Mouse (Mus musculus) forebrain, postnatal 0 days (tissue): ENCODE measurements around the gene Nhlrc3. TPM values are rescaled to one million over a fixed set of nuclear protein-coding genes. Genes with fewer than 3 reads are reported as not detected.
A peak's percentile ranks its signal among the peaks of the same experiment; 100 is the strongest.

Source experiments
- ATAC-seq: fragments of 200-750 bp; cut with Nextera tagmentation; 2 replicates; pipeline ENCODE4 v1.8.0; 2017; ENCODE audit warnings: mild to moderate bottlenecking, moderate library complexity
- DNase-seq: peaks from one replicate; pipeline ENCODE4 v3.0.0-alpha.2; 2015
- H3K27ac ChIP-seq: fragments of 300-500 bp; sonication (generic); 2 replicates; pipeline ENCODE4 v1.5.1; 2014; ENCODE audit warnings: low read depth, mild to moderate bottlenecking, antibody characterized with exemption, low read length, moderate library complexity, mixed read lengths
- H3K27me3 ChIP-seq: fragments of 300-500 bp; sonication (generic); 2 replicates; pipeline ENCODE4 v1.6.1; 2014; ENCODE audit warnings: mild to moderate bottlenecking, low read length, mixed read lengths; ENCODE audit not compliant: insufficient read depth
- H3K36me3 ChIP-seq: fragments of 300-500 bp; sonication (generic); 2 replicates; pipeline ENCODE4 v1.6.1; 2014; ENCODE audit warnings: mild to moderate bottlenecking, moderate library complexity; ENCODE audit not compliant: insufficient read depth
- H3K4me1 ChIP-seq: fragments of 300-500 bp; sonication (generic); 2 replicates; pipeline ENCODE4 v1.6.1; 2014; ENCODE audit warnings: antibody characterized with exemption; ENCODE audit not compliant: insufficient read depth
- H3K4me2 ChIP-seq: fragments of 300-500 bp; sonication (generic); 2 replicates; pipeline ENCODE4 v1.6.1; 2014; ENCODE audit warnings: low read depth, mild to moderate bottlenecking, moderate library complexity
- H3K4me3 ChIP-seq: fragments of 300-500 bp; sonication (generic); 2 replicates; pipeline ENCODE4 v1.5.1; 2014; ENCODE audit warnings: low read depth, low read length, mixed read lengths
- H3K9ac ChIP-seq: fragments of 300-500 bp; sonication (generic); 2 replicates; pipeline ENCODE4 v1.6.1; 2014; ENCODE audit warnings: mild to moderate bottlenecking
- H3K9me3 ChIP-seq: fragments of 300-500 bp; sonication (generic); 2 replicates; pipeline ENCODE4 v1.6.1; 2016; ENCODE audit warnings: low read length
- CTCF ChIP-seq: sonication (generic); IDR thresholded peaks from 2 replicates; pipeline ENCODE4 v1.5.1; 2016; ENCODE audit warnings: antibody characterized with exemption, control low read depth, low read depth
- WGBS: fragments of 180-500 bp; shearing (Covaris S2); extraction: QIAGEN DNeasy Blood & Tissue Kit; methylation state at CpG from one replicate; pipeline ENCODE4 v1.1.7; 2014; 5-methylcytosine and 5-hydroxymethylcytosine counted together
- polyA plus RNA-seq: library from polyadenylated mRNA; unstranded; fragments of >200 nt; fragmentation: Nextera tagmentation; extraction: Ambion mirVana; gene quantifications from 2 replicates; pipeline ENCODE4 v1.2.1, GENCODE M21; 2015
- total RNA-seq: library from RNA; depleted of rRNA; stranded (reverse); fragments of >200 nt; gene quantifications from 2 replicates; pipeline ENCODE4 v1.2.3, GENCODE M21; 2014; rRNA removed

Gene Nhlrc3
- total and polyA plus RNA-seq, 2 experiments from 2014 or later, result 7.0 to 13.8 TPM

GRCm38 (mm10) chr3:53416036-53416506, 47.1 kb downstream of the Nhlrc3 start:
- no peaks in the 10 kb centered on the region for H3K4me1 ChIP-seq
- no peak overlapping the region for H3K4me2 ChIP-seq
- DNase-seq (peak; percentile 70), ATAC-seq (peak; percentile 91)
- no peak overlapping the region for H3K4me3 ChIP-seq
- no peaks in the 10 kb centered on the region for H3K9me3 ChIP-seq
- peak overlapping the region; percentile 54 for H3K27ac ChIP-seq
- H3K27me3 ChIP-seq, result no peaks in the 10 kb centered on the region
- no peak for TF ChIP-seq CTCF
- no peak overlapping the region for H3K9ac ChIP-seq
- H3K36me3 ChIP-seq, result no peaks in the 10 kb centered on the region
- WGBS, result 37% methylated on average over 5 of the region's 5 CpGs

DNA sequence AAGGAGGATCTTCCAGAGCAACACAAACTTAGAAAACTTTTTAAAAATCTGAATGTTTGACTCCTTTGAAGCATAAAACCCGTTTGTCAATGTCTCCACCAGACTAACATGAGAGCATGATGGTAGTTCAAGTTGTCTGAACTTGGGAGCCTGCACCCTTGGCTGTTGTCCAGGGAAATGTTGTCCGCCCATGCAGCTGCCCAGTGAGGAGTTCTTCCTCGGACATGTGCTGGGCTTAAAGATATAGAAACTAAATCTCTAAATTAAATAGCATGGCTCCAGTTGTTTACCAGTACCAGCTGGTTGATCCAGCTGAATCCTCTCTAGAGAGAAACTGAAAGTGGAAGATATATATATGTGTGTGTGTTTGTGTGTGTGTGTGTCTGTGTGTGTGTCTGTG, 49.2 kb downstream of the Nhlrc3 start:
- Histone ChIP-seq H3K27ac (no peak overlapping the region), H3K9me3 (no peaks in the 10 kb centered on the region), H3K9ac (no peak overlapping the region), H3K4me2 (no peak overlapping the region), H3K4me1 (no peaks in the 10 kb centered on the region), H3K36me3 (no peaks in the 10 kb centered on the region), H3K4me3 (no peak overlapping the region), H3K27me3 (no peaks in the 10 kb centered on the region)
- no peak for DNase-seq
- 42% methylated on average over 3 of the region's 3 CpGs for WGBS
- no peak for TF ChIP-seq CTCF
- no peak for ATAC-seq

GRCm38 (mm10) chr3:53413465-53413864, 49.7 kb downstream of the Nhlrc3 start:
- H3K9ac ChIP-seq, result no peak overlapping the region
- ATAC-seq (no peak), DNase-seq (no peak)
- no peaks in the 10 kb centered on the region for H3K9me3 ChIP-seq
- no peak overlapping the region for H3K27ac ChIP-seq
- H3K27me3 ChIP-seq, result no peaks in the 10 kb centered on the region
- no peaks in the 10 kb centered on the region for H3K36me3 ChIP-seq
- 22% methylated on average over 2 of the region's 2 CpGs for WGBS
- no peak overlapping the region for H3K4me3 ChIP-seq
- no peak for TF ChIP-seq CTCF
- H3K4me2 ChIP-seq, result no peak overlapping the region
- H3K4me1 ChIP-seq, result no peaks in the 10 kb centered on the region

DNA sequence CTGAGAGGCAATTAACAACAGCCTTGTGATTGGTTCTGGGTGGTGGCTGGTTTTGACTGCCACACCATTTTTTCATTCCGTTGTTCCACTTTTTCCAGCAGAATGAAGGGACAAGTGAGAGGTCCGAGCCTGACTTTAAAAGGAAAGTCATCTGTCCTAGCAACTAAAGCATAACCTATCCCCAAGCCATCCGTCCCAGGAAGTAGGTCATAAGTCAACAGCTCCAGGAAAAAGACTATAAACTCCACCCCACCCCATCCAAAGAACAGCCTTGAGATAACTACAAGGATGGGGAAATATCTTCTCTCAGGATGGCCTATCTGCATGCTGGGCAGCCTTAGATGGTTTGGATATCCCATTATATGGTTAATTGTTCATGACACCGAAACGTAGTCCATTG, 50.9 kb downstream of the Nhlrc3 start:
- Histone ChIP-seq H3K27me3 (no peaks in the 10 kb centered on the region), H3K4me3 (no peak overlapping the region), H3K27ac (no peak overlapping the region), H3K36me3 (no peaks in the 10 kb centered on the region), H3K9ac (no peak overlapping the region), H3K4me1 (no peaks in the 10 kb centered on the region), H3K9me3 (no peaks in the 10 kb centered on the region), H3K4me2 (no peak overlapping the region)
- WGBS, result 89% methylated on average over 5 of the region's 5 CpGs
- TF ChIP-seq CTCF, result no peak
- DNase-seq, result no peak
- no peak for ATAC-seq

DNA sequence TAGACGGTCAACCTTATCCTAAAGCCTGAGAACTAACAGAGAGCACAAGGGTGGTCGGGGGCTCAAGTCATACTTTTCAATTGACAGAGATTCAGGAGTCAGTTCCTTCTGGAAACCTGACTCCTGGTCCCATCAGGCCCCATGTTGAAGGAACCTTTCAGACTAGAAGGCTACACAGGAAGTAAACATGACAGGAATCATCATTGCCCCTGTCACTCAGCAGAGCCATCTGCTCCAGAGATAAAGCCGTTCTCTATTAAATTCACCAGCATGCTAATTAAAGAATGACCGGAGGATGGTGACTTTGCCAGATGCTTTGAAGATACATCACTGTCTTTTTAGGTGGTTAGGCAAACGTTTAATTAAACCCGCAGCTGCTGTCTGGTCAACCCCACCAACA, 53.1 kb downstream of the Nhlrc3 start:
- DNase-seq (no peak), ATAC-seq (no peak)
- no peaks in the 10 kb centered on the region for H3K9me3 ChIP-seq
- H3K4me2 ChIP-seq, result no peak overlapping the region
- no peak overlapping the region for H3K4me3 ChIP-seq
- H3K36me3 ChIP-seq, result no peaks in the 10 kb centered on the region
- no peak overlapping the region for H3K9ac ChIP-seq
- no peak overlapping the region for H3K27ac ChIP-seq
- H3K27me3 ChIP-seq, result no peaks in the 10 kb centered on the region
- no peak for TF ChIP-seq CTCF
- 73% methylated on average over 6 of the region's 6 CpGs for WGBS
- H3K4me1 ChIP-seq, result no peaks in the 10 kb centered on the region

DNA sequence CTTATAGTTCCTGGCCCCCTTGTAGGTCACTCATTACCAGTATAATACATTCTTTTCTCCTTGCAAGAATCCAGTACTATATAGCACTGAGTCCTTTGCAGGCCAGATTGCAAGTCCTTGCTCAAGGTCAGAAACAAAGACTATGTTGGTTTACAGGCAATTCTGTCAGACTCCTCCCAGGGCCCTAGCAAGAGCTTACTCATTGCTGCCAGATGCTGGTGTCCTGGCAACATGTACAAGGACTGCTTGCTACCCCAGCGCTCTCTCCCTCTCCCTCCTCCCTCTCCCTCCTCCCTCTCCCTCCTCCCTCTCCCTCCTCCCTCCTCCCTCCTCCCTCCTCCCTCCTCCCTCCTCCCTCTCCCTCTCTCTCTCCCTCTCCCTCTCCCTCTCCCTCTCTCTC, 56.0 kb downstream of the Nhlrc3 start:
- no peak for TF ChIP-seq CTCF
- H3K4me3 ChIP-seq, result no peak overlapping the region
- H3K27ac ChIP-seq, result no peak overlapping the region
- H3K9ac ChIP-seq, result no peak overlapping the region
- ATAC-seq (no peak), DNase-seq (no peak)
- H3K4me1 ChIP-seq, result no peaks in the 10 kb centered on the region
- no peak overlapping the region for H3K4me2 ChIP-seq
- 42% methylated on average over 1 of the region's 1 CpGs for WGBS
- no peaks in the 10 kb centered on the region for H3K27me3 ChIP-seq
- no peaks in the 10 kb centered on the region for H3K36me3 ChIP-seq
- no peaks in the 10 kb centered on the region for H3K9me3 ChIP-seq

Other genes starting within 250 kb of the Nhlrc3 start
- gene Proser1, start 334 bp upstream of the Nhlrc3 start, total RNA-seq, result 7.4 and 9.2 TPM in 2 replicates
- 8.0 and 12.1 TPM in 2 replicates for gene Proser1, start 334 bp upstream of the Nhlrc3 start, polyA plus RNA-seq
- gene Stoml3, start 25.3 kb upstream of the Nhlrc3 start, total RNA-seq, result 0.19 TPM in 1 of 2 replicates, not detected in the other
- 0.19 and 0.20 TPM in 2 replicates for gene Stoml3, start 25.3 kb upstream of the Nhlrc3 start, polyA plus RNA-seq
- gene Frem2, start 194.0 kb upstream of the Nhlrc3 start, total RNA-seq, result 7.8 and 7.9 TPM in 2 replicates
- gene Frem2, start 194.0 kb upstream of the Nhlrc3 start, polyA plus RNA-seq, result 1.1 and 1.5 TPM in 2 replicates